Mouse (Mus musculus) left cerebral cortex, adult 11 months (tissue): ENCODE results near the gene Dnajc9.

Experiments
- DNase-seq: peaks from one replicate; pipeline ENCODE4 v3.0.0; 2022; ENCODE audit warnings: low spot score

Dnajc9 gene

GRCm38 (mm10) chr14:20347991-20348541 lies 40.6 kb downstream of the Dnajc9 start, which contains the start of the genes Ecd and Fam149b:
TSS of gene Ecd (minus strand) at chr14:20348121.
TSS of gene Fam149b (plus strand) at chr14:20348162.
- DNase-seq: peak; percentile 85

GRCm38 (mm10) chr14:20347441-20347990 lies 41.2 kb downstream of the Dnajc9 start:
- no peak for DNase-seq

GRCm38 (mm10) chr14:20345885-20346284 lies 42.8 kb downstream of the Dnajc9 start:
- DNase-seq: no peak

- DNase-seq: no peak
Measured at GRCm38 (mm10) chr14:20340866-20341265, 47.8 kb downstream of the Dnajc9 start.

- no peak for DNase-seq
Measured at GRCm38 (mm10) chr14:20340149-20340548, 48.6 kb downstream of the Dnajc9 start.

- no peak for DNase-seq
Measured at GRCm38 (mm10) chr14:20339415-20339814, 49.3 kb downstream of the Dnajc9 start.
